ENCODE assay signal across 12 mouse cellular contexts in genomic region chr8:92673101-92673500, GRCm38 (mm10). TPM values are rescaled to one million over a fixed set of nuclear protein-coding genes. Genes with fewer than 3 reads are reported as not detected.
A peak's percentile ranks its signal among the peaks of the same experiment; 100 is the strongest.
DNase-seq lines count a peak whose midpoint lies in the region; ATAC-seq and TF ChIP-seq lines count a peak whose summit lies in the region.
"Had no signal": no experiment of that assay in that cellular context is flagged by ENCODE, and none has a peak within 500 bp of the region (broad histone marks: within the 10 kb centered on the region; RNA-seq: fewer than 3 reads in every experiment).

No protein-coding gene starts in this region.

- ATAC-seq in lung, postnatal 0 days: 0 out of 2 replicates have a peak, but pooled peaks have one; percentile 14
- peak; percentile 34; the same call in 1 of the 2 replicates for ATAC-seq in limb, embryonic 13.5 days (ENCODE audit: low FRiP score, low read depth)

- peak; percentile 20 for DNase-seq in embryo, embryonic 9.5 days (ENCODE audit: extremely low spot score)
- DNase-seq in embryo, embryonic 10 days (ENCODE audit: low spot score): no peak
- DNase-seq in lung, postnatal 0 days (ENCODE audit: low spot score): no peak
- no peak for DNase-seq in lung, adult 2 months
- DNase-seq in frontal cortex, postnatal 36 days (ENCODE audit: low spot score in 2 of 2): no peak
- no peak for DNase-seq in gastrocnemius, adult 18-20 months (ENCODE audit: low spot score)
- no peak for DNase-seq in right cerebral cortex, adult 18-20 months

- no peaks in the 10 kb centered on the region for H3K9me3 ChIP-seq in lung, postnatal 0 days (ENCODE audit: low read length)
- no peaks in the 10 kb centered on the region for H3K9me3 ChIP-seq in limb, embryonic 13.5 days

- H3K27me3 ChIP-seq in lung, postnatal 0 days (replicated peaks; ENCODE audit: insufficient read depth, low read length): peaks cover 48% of the 10 kb centered on the region
- H3K27me3 ChIP-seq in limb, embryonic 13.5 days: peaks cover 95% of the 10 kb centered on the region

- 4% methylated on average over 11 of the region's 11 CpGs for WGBS in lung, postnatal 0 days
- whole genome bisulfite sequencing in lung, adult 2 months: 5% methylated on average over 11 of the region's 11 CpGs
- 4% methylated on average over 11 of the region's 11 CpGs for WGBS in limb, embryonic 13.5 days

- TF ChIP-seq CTCF in lung, postnatal 0 days (IDR thresholded peaks at IDR 0.05): no peak
- no peak for TF ChIP-seq CTCF in lung, adult 2 months (IDR thresholded peaks at IDR 0.05; ENCODE audit: insufficient read depth, low read length)

- no peak for TF ChIP-seq POLR2A in lung, adult 2 months (IDR thresholded peaks at IDR 0.05; ENCODE audit: borderline replicate concordance, extremely low read depth, low read depth, low read length)

- H3K36me3 ChIP-seq in lung, postnatal 0 days (ENCODE audit: insufficient read depth, low read length): no peaks in the 10 kb centered on the region
- H3K36me3 ChIP-seq in limb, embryonic 13.5 days: no peaks in the 10 kb centered on the region

- peak overlapping the region; percentile 64 for H3K4me2 ChIP-seq in lung, postnatal 0 days (replicated peaks; ENCODE audit: low read depth, low read length)
- peak overlapping the region; percentile 84 for H3K4me2 ChIP-seq in limb, embryonic 13.5 days (replicated peaks)

- H3K27ac ChIP-seq in lung, postnatal 0 days (ENCODE audit: low read length): no peak overlapping the region
- no peak overlapping the region for H3K27ac ChIP-seq in limb, embryonic 13.5 days

- no peak overlapping the region for H3K9ac ChIP-seq in lung, postnatal 0 days (replicated peaks; ENCODE audit: low read depth)
- H3K9ac ChIP-seq in limb, embryonic 13.5 days: no peak overlapping the region

- H3K4me1 ChIP-seq in lung, postnatal 0 days (ENCODE audit: insufficient read depth, low read depth, low read length): no peaks in the 10 kb centered on the region
- H3K4me1 ChIP-seq in lung, adult 2 months (ENCODE audit: control insufficient read depth, insufficient read depth, low read length): no peaks in the 10 kb centered on the region
- H3K4me1 ChIP-seq in limb, embryonic 13.5 days: peaks cover 26% of the 10 kb centered on the region

- peak overlapping the region; percentile 31; the same call in 1 of the 2 replicates for H3K4me3 ChIP-seq in lung, postnatal 0 days (ENCODE audit: low read depth, low read length)
- H3K4me3 ChIP-seq in lung, adult 2 months (replicated peaks; ENCODE audit: extremely low read depth, low read depth, low read length): no peak overlapping the region
- peak overlapping the region; percentile 53 for H3K4me3 ChIP-seq in limb, embryonic 13.5 days

- no peak for TF ChIP-seq EP300 in lung, postnatal 0 days (IDR thresholded peaks at IDR 0.05)

RNA-seq across cellular contexts. Expression of gene Irx6, which starts 1.0 kb away (rescaled TPM):
- not detected in 2 replicates for polyA plus RNA-seq in lung, postnatal 0 days (2015; fragmentation: Nextera tagmentation; extraction: Ambion mirVana)
- polyA plus RNA-seq in lung, adult 2 months (2012; rRNA removed): not detected in 2 replicates
- polyA plus RNA-seq in limb, embryonic 13.5 days (2015; fragmentation: Nextera tagmentation; extraction: Ambion mirVana): 5.5 and 5.8 TPM in 2 replicates
- not detected for total RNA-seq in gastrocnemius, adult 18-20 months (2021)
- total RNA-seq: hematopoietic stem cell, adult 5-6 weeks; liver, adult 2 months; neutrophil, adult 5-6 weeks had no signal
- polyA plus RNA-seq: liver, adult 2 months; testis, adult 2 months had no signal
